Mouse (Mus musculus) CD4-positive naive resting alpha-beta T cell, adult 76 days (primary cell): ENCODE data around the gene L2hgdh. TPM values are rescaled to one million over a fixed set of nuclear protein-coding genes. Genes with fewer than 3 reads are reported as not detected.

Experiments
- total RNA-seq: library from RNA; stranded (reverse); gene quantifications from one replicate; pipeline ENCODE4 v1.2.4, GENCODE M21; 2023

The L2hgdh gene
- total RNA-seq: 4.4 TPM

DNA sequence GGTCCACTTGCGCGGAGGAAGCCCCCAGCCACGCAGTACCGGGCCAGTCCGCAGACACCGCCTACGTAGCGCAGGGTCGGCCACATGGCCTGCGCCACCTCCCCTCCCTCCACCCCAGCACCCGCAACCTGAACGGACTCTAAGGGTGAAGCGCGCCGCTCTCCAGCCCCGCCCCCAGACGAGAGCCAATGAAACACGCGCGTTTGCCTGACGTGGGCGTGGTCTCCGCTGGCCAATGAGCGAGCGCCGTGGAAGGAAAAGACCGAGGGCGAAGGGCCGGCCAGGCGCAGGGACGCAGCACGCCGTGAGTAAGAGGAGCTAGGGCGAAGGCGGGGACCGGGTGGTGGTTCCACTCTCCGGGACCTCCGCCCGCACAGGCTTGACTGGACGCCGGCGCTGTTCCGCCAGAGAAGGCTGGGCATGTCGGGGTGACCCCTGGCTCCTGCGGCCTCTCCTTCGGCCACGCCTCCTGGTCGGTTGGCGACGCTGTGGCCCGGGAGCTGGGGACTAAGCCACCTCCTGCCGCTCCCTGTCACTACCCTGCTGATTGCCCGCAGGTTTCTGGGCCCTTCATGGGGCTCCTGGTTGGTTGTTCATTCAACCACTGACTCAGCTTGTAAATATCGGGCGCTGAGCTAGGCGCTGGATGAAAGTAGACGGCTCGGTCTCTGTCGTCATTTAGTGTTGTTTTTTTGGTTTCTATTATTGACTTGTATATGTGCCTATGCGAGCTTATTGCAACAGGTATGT lies at the start of gene L2hgdh, which contains the start of gene Atp5s:
TSS of gene L2hgdh (minus strand) at position 163 of the 750 bp plus-strand sequence.
TSS of gene Atp5s (plus strand) at position 240 of the 750 bp plus-strand sequence.

DNA sequence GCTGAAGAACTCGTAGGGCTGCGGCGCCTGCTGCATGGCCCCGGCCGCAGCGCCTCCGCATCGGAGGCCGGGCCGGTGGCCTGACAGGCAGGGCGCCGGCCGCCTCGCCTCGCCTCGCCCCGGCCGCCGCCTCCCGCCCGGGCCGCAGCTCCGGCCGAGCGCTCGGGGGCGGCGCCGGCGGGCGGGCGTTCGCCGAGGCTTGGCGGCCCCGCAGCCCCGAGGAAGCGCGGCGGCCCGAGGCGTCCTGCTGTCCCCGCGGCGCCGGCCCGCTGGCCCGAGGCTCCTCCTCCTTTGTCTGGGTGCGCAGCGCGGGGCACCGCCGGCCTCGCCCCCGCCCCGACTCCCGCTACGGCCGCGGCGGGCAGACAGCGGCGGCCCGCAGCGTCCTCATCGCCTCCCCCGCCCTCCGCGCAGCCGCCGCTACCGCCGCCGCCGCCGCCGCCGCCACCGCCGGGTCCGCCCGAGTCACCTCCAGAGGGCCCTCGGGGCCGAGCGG lies 43.1 kb downstream of the L2hgdh start, which contains the start of gene Sos2:
TSS of gene Sos2 (minus strand) at position 287 of the 496 bp plus-strand sequence.

Other genes starting within 250 kb of the L2hgdh start
- gene Vcpkmt, start 141.8 kb downstream of the L2hgdh start, total RNA-seq: 13.3 TPM
- 36.6 TPM for gene Sos2, start 43.0 kb downstream of the L2hgdh start, total RNA-seq
- 9.6 TPM for gene Atp5s, start 77 bp upstream of the L2hgdh start, total RNA-seq
- 1.1 TPM for gene Cdkl1, start 66.4 kb upstream of the L2hgdh start, total RNA-seq
- gene Atl1, start 167.7 kb upstream of the L2hgdh start, total RNA-seq: 0.59 TPM
- 28.3 TPM for gene Map4k5, start 168.3 kb upstream of the L2hgdh start, total RNA-seq